Mouse (Mus musculus): ENCODE measurements around the gene Fam19a5.

The Fam19a5 gene

GRCm38 (mm10) chr15:87666041-87666750, 122.1 kb downstream of the Fam19a5 start:
- DNase-seq (ENCODE audit: low spot score in 2 of 2) = no peak

- no peak for DNase-seq (ENCODE audit: low spot score in 2 of 2)
These were observed 123.3 kb downstream of the Fam19a5 start for GRCm38 (mm10) chr15:87667416-87667815.

GRCm38 (mm10) chr15:87668112-87668511, 124.0 kb downstream of the Fam19a5 start:
- no peak for DNase-seq (ENCODE audit: low spot score in 2 of 2)

- no peak for DNase-seq (ENCODE audit: low spot score in 2 of 2)
These were observed 127.8 kb downstream of the Fam19a5 start for GRCm38 (mm10) chr15:87671929-87672328.

- no peak for DNase-seq (ENCODE audit: low spot score in 2 of 2)
These were observed 134.6 kb downstream of the Fam19a5 start for GRCm38 (mm10) chr15:87678711-87679110.

- no peak for DNase-seq (ENCODE audit: low spot score in 2 of 2)
These were observed 138.3 kb downstream of the Fam19a5 start for GRCm38 (mm10) chr15:87682410-87682809.

- no peak for DNase-seq (ENCODE audit: low spot score in 2 of 2)
These were observed 142.4 kb downstream of the Fam19a5 start for GRCm38 (mm10) chr15:87686415-87687040.

- no peak for DNase-seq (ENCODE audit: low spot score in 2 of 2)
These were observed 147.3 kb downstream of the Fam19a5 start for GRCm38 (mm10) chr15:87691271-87691955.

GRCm38 (mm10) chr15:87691958-87692357, 147.9 kb downstream of the Fam19a5 start:
- DNase-seq (ENCODE audit: low spot score in 2 of 2) = no peak

- DNase-seq (ENCODE audit: low spot score in 2 of 2) = no peak
These were observed 148.3 kb downstream of the Fam19a5 start for GRCm38 (mm10) chr15:87692394-87692793.

- no peak for DNase-seq (ENCODE audit: low spot score in 2 of 2)
These were observed 148.9 kb downstream of the Fam19a5 start for GRCm38 (mm10) chr15:87692865-87693513.

GRCm38 (mm10) chr15:87697433-87697996, 153.4 kb downstream of the Fam19a5 start:
- no peak for DNase-seq (ENCODE audit: low spot score in 2 of 2)

- no peak for DNase-seq (ENCODE audit: low spot score in 2 of 2)
These were observed 154.6 kb downstream of the Fam19a5 start for GRCm38 (mm10) chr15:87698562-87699320.

GRCm38 (mm10) chr15:87702821-87703220, 158.7 kb downstream of the Fam19a5 start:
- no peak for DNase-seq (ENCODE audit: low spot score in 2 of 2)

- DNase-seq (ENCODE audit: low spot score in 2 of 2) = no peak
These were observed 159.2 kb downstream of the Fam19a5 start for GRCm38 (mm10) chr15:87703334-87703733.

- no peak for DNase-seq (ENCODE audit: low spot score in 2 of 2)
These were observed 167.7 kb downstream of the Fam19a5 start for GRCm38 (mm10) chr15:87711790-87712189.

- no peak for DNase-seq (ENCODE audit: low spot score in 2 of 2)
These were observed 168.1 kb downstream of the Fam19a5 start for GRCm38 (mm10) chr15:87712221-87712620.

- DNase-seq (ENCODE audit: low spot score in 2 of 2) = no peak
These were observed 171.1 kb downstream of the Fam19a5 start for GRCm38 (mm10) chr15:87715037-87715676.

- DNase-seq (ENCODE audit: low spot score in 2 of 2) = no peak
These were observed 173.0 kb downstream of the Fam19a5 start for GRCm38 (mm10) chr15:87717056-87717455.

GRCm38 (mm10) chr15:87723455-87723986, 179.4 kb downstream of the Fam19a5 start:
- no peak for DNase-seq (ENCODE audit: low spot score in 2 of 2)

Measured in urinary bladder, adult 18-20 months (tissue).